Mouse (Mus musculus) CH12.LX (cell line): ENCODE data around the gene Slc9a8.

Experiments used
- CTCF ChIP-seq, 2 experiments: IDR thresholded peaks in 1 of 2; conservative IDR thresholded peaks in 1 of 2; 2 replicates each; pipeline ENCODE4 v1.5.1; 2011 to 2012; ENCODE audit warnings: low read depth in 2 of 2, low read length in 2 of 2, improper control_type of control experiment in 1 of 2, inconsistent platforms in 1 of 2, mild to moderate bottlenecking in 1 of 2, moderate library complexity in 1 of 2
- EP300 ChIP-seq: IDR thresholded peaks from 2 replicates; pipeline ENCODE4 v1.6.1; 2011; ENCODE audit warnings: low read length, improper control_type of control experiment
- ETS1 ChIP-seq: conservative IDR thresholded peaks from 2 replicates; pipeline ENCODE4 v1.6.1; 2012; ENCODE audit warnings: low read depth, mild to moderate bottlenecking, inconsistent platforms, low read length, improper control_type of control experiment, moderate library complexity
- MEF2A ChIP-seq: IDR thresholded peaks from 2 replicates; pipeline ENCODE4 v1.6.1; 2014; ENCODE audit warnings: low read depth, mild to moderate bottlenecking, inconsistent platforms, low read length, improper control_type of control experiment, borderline replicate concordance
- PAX5 ChIP-seq: IDR thresholded peaks from 2 replicates; pipeline ENCODE4 v1.6.1; 2012; ENCODE audit warnings: low read length, inconsistent platforms, mixed read lengths
- POLR2A ChIP-seq: IDR thresholded peaks from 2 replicates; pipeline ENCODE4 v1.6.1; 2011; ENCODE audit warnings: low read depth, mild to moderate bottlenecking, improper control_type of control experiment, low read length

- TF ChIP-seq PAX5, result no peak
- TF ChIP-seq CTCF (conservative IDR thresholded peaks at IDR 0.05 in 1 of 2, IDR thresholded peaks at IDR 0.05 in 1 of 2; ENCODE audit: low read depth in 2 of 2, low read length in 2 of 2), result no peak
- no peak for TF ChIP-seq EP300
- TF ChIP-seq MEF2A, result no peak
- no peak for TF ChIP-seq ETS1
- TF ChIP-seq POLR2A, result no peak
These were observed 63.4 kb downstream of the Slc9a8 start for GRCm38 (mm10) chr2:167484932-167485331.
